Mouse (Mus musculus) forebrain, embryonic 14.5 days (tissue): Measurements from ENCODE around the gene Sik1. TPM values are rescaled to one million over a fixed set of nuclear protein-coding genes. Genes with fewer than 3 reads are reported as not detected.

Experiments
- ATAC-seq: fragments of 200-750 bp; cut with Nextera tagmentation; 2 replicates; pipeline ENCODE4 v1.8.0; 2017; ENCODE audit warnings: mild to moderate bottlenecking, moderate library complexity
- DNase-seq: peaks from one replicate; pipeline ENCODE4 v3.0.0-alpha.2; 2015; ENCODE audit warnings: low spot score
- H3K27ac ChIP-seq: fragments of 300-500 bp; sonication (generic); 2 replicates; pipeline ENCODE4 v1.5.1; 2014; ENCODE audit warnings: low read depth, mild to moderate bottlenecking, control low read depth, low read length, moderate library complexity
- H3K27me3 ChIP-seq: fragments of 300-500 bp; sonication (generic); replicated peaks from 2 replicates; pipeline ENCODE4 v1.6.1; 2014; ENCODE audit warnings: low read length, control low read depth, mixed read lengths; ENCODE audit not compliant: control insufficient read depth, insufficient read depth
- H3K36me3 ChIP-seq: fragments of 300-500 bp; sonication (generic); 2 replicates; pipeline ENCODE4 v1.6.1; 2014; ENCODE audit warnings: low read length, control low read depth; ENCODE audit not compliant: control insufficient read depth, insufficient read depth
- H3K4me1 ChIP-seq: fragments of 300-500 bp; sonication (generic); 2 replicates; pipeline ENCODE4 v1.6.1; 2014; ENCODE audit warnings: antibody characterized with exemption, low read length, control low read depth; ENCODE audit not compliant: control insufficient read depth, insufficient read depth
- H3K4me2 ChIP-seq: fragments of 300-500 bp; sonication (generic); 2 replicates; pipeline ENCODE4 v1.6.1; 2014; ENCODE audit warnings: mild to moderate bottlenecking, control low read depth, low read length
- H3K4me3 ChIP-seq: fragments of 300-500 bp; sonication (generic); 2 replicates; pipeline ENCODE4 v1.5.1; 2014; ENCODE audit warnings: low read depth, low read length, control low read depth
- H3K9ac ChIP-seq: fragments of 300-500 bp; sonication (generic); 2 replicates; pipeline ENCODE4 v1.6.1; 2014; ENCODE audit warnings: mild to moderate bottlenecking, low read length, control low read depth, moderate library complexity
- H3K9me3 ChIP-seq: fragments of 300-500 bp; sonication (generic); replicated peaks from 2 replicates; pipeline ENCODE4 v1.6.1; 2016; ENCODE audit warnings: low read length, control low read depth, mixed read lengths; ENCODE audit not compliant: control insufficient read depth
- WGBS: fragments of 180-500 bp; shearing (Covaris S2); extraction: QIAGEN DNeasy Blood & Tissue Kit; methylation state at CpG from one replicate; pipeline ENCODE4 v1.1.7; 2014; 5-methylcytosine and 5-hydroxymethylcytosine counted together
- polyA plus RNA-seq: library from polyadenylated mRNA; unstranded; fragments of >200 nt; fragmentation: Nextera tagmentation; extraction: Ambion mirVana; gene quantifications from 2 replicates; pipeline ENCODE4 v1.2.1, GENCODE M21; 2014

The Sik1 gene
- polyA plus RNA-seq: 12.2 and 14.7 TPM in 2 replicates

DNA sequence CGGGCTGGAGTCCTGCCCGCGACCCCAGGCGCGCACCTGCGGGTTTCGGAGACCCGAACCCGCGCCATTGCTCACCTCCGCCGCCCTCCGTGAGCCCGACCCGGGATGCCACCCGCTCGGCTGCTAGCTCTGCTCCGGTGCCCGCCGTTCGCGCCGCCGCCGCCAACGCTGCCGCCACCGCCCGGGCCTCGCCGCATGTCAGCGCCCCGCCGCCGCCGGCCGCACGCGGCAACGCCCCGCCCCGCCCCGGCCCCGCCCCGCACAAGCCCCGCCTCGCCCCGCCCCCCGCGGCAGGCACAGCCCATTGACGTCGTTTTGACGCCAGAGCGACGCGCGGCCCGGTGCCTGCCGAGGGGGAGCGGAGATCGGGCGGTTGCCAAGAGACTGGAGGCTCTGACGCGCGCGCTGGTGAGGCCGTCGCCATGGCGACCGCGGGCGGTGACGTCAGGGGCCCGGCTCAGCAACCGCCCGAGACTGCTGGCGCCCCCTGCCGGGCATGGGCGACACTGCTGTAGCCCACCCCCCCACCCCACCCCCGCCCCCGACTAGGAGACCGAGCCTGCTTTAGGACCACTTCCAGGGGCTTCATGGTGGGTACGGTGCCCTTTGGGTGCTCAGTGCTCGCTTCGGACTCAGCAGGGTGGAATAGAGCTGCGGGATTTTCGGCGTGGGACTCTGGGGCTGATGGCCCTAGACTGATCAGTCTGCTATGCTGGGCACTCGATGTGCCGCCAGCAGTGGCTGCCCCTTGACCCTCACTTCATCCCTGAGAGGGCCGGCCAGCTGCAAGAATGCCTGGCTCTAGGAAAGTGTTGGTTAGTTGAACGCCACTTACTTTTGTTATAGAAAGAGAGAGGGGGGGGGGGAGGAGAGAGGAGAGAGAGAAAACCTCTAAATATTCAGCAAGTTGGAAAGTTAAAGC lies at the start of gene Sik1:
Sik1 (minus strand) TSS at position 208 of the 922 bp plus-strand sequence.
- under 1% methylated on average over 72 of the region's 92 CpGs for whole genome bisulfite sequencing
- Histone ChIP-seq H3K9me3 (no peaks in the 10 kb centered on the region), H3K9ac (peak within 1 kb of the TSS; percentile 91), H3K36me3 (peaks cover 12% of the 10 kb centered on the region), H3K27ac (peak within 1 kb of the TSS; percentile 82), H3K4me2 (peak within 1 kb of the TSS; percentile 72), H3K4me3 (peak within 1 kb of the TSS; percentile 95), H3K4me1 (peaks cover 23% of the 10 kb centered on the region), H3K27me3 (no peaks in the 10 kb centered on the region)
- DNase-seq (peak; percentile 98), ATAC-seq (peak; percentile 93)

DNA sequence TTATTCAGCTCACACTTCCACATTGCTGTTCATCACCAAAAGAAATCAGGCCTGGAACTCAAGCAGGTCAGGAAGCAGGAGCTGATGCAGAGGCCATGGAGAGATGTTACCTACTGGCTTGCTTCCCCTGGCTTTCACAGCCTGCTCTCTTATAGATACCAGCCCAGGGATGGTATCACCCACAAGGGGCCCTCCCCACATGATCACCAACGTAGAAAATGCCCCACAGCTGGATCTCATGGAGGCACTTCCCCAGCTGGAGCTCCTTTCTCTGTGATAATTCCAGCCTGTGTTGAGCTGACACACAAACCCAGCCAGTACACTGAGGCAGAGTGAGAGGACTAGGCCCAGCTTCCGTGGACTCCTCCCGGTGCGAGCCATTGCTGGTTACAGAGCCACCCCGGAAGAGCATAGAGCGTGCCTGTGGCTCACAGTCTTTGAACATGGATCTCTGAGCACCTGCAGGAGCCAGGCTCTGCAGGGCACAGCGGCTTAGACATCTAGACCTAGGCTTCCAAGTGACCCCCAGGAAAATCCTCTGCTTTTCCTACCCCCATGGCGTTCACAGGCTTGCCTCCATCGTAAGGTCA lies 49.7 kb upstream of the Sik1 start:
- Histone ChIP-seq H3K27ac (no peak overlapping the region), H3K36me3 (no peaks in the 10 kb centered on the region), H3K9me3 (no peaks in the 10 kb centered on the region), H3K9ac (no peak overlapping the region), H3K4me1 (no peaks in the 10 kb centered on the region), H3K4me3 (no peak overlapping the region), H3K4me2 (no peak overlapping the region), H3K27me3 (no peaks in the 10 kb centered on the region)
- DNase-seq (no peak), ATAC-seq (no peak)
- WGBS: 89% methylated on average over 9 of the region's 9 CpGs

DNA sequence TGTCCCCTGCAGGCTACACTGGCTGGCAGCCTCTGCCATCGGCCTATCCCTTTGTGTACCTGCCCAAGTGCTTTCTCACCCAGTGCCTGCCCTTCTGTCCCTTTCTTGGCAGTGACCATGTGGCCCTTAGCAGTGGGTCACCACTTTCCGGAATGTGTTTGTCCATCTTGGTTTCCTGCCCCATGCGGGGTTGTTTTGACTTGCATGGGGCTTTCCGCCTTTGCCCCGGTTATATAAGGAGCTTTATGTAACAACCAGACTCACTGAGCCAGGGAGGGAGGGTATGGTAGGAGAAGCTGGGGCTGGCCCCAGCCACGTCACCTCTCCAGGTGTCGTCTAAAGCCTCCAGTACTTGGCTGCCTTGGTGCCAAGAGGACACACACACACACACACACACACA lies 48.4 kb upstream of the Sik1 start:
- Histone ChIP-seq H3K9me3 (no peaks in the 10 kb centered on the region), H3K4me2 (no peak overlapping the region), H3K27me3 (no peaks in the 10 kb centered on the region), H3K4me1 (no peaks in the 10 kb centered on the region), H3K4me3 (no peak overlapping the region), H3K36me3 (no peaks in the 10 kb centered on the region), H3K9ac (no peak overlapping the region), H3K27ac (no peak overlapping the region)
- 92% methylated on average over 7 of the region's 7 CpGs for WGBS
- DNase-seq: no peak
- no peak for ATAC-seq

DNA sequence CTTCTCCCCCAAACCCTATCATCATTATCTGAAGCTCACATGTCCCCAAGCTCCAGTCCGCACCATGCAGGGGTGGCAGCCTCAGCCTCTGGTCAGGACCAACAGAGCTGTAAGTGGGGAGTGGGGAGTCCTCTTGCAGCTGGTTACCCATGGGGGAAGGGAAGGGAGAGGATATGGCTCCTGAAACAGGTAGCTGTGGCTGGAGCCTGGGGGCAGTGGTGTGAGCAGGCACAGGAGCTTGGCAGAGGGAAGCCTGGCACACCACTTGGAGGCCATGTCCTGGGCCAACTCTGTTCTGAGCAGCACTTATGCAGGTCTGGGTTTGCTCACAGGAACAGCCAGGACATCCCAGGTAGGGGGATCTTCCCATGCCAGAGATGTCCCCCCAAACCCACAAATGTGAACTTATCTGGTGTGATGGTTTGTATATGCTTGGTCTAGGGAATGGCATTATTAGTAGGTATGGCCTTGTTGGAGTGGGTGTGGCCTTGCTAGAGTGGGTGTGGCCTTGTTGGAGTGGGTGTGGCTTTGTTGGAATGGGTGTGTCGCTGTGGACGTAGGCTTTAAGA lies 47.1 kb upstream of the Sik1 start:
- ATAC-seq (no peak), DNase-seq (no peak)
- WGBS: 75% methylated on average over 3 of the region's 3 CpGs
- no peak overlapping the region for H3K4me2 ChIP-seq
- H3K27me3 ChIP-seq: no peaks in the 10 kb centered on the region
- H3K27ac ChIP-seq: no peak overlapping the region
- no peaks in the 10 kb centered on the region for H3K36me3 ChIP-seq
- no peaks in the 10 kb centered on the region for H3K9me3 ChIP-seq
- no peaks in the 10 kb centered on the region for H3K4me1 ChIP-seq
- H3K4me3 ChIP-seq: no peak overlapping the region
- H3K9ac ChIP-seq: no peak overlapping the region

DNA sequence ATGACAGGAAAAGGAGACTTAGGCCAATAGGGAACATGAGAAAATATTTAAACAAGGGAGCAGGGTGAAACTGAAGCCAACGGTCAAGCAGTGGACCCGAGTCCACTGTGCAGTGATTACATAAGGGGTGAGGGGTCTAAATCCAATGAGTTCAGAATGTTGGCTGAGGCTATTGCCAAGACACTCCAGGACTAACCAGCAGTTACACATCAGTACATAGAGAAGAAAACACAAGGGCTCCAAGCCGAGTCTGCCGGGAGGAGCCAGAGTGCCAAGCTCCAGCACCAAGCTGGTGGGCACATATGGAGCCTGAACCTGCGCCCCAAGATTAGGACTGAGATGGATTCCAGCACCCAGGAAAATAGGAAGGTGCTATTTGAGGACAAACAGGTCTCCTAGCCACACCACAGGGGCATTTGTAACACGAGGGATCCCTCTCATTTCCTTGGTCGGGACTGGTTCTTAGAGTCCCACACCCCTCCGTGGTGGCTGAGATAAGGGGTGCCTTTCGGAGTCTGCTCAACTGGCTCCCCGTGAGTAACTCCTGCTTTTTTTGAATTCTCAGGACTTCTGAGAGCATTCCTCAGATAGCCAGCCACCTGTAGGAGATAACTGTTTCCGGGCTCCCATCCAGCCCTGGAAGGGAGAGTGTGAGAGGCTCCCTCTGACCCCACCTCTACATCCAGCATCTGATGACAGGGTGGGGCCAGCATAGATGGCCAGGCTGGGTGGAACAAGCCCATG lies 46.0 kb upstream of the Sik1 start:
- Histone ChIP-seq H3K36me3 (no peaks in the 10 kb centered on the region), H3K27me3 (no peaks in the 10 kb centered on the region), H3K9me3 (no peaks in the 10 kb centered on the region), H3K27ac (no peak overlapping the region), H3K4me2 (no peak overlapping the region), H3K9ac (no peak overlapping the region), H3K4me3 (no peak overlapping the region), H3K4me1 (no peaks in the 10 kb centered on the region)
- no peak for DNase-seq
- 82% methylated on average over 11 of the region's 11 CpGs for WGBS
- no peak for ATAC-seq

DNA sequence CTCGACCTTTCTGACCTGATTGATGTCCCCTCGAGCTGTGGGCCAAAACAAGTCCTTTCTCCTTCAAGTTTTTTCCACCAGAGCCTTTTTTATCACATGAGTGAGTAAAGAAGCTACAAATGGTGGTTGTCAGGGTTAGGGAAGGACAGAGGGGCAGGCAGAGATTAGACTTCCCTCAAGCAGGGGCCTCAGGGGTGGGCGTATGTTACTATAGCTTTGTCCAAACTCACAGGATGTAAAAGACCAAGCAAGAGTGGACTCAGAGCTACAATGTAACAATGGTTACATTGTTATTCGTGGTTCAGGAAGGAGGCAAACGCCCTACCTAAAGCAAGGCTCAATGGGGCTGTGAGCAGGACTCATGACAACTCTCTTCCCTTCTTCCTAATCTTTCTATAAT lies 43.3 kb upstream of the Sik1 start:
- Histone ChIP-seq H3K4me2 (no peak overlapping the region), H3K4me1 (no peaks in the 10 kb centered on the region), H3K36me3 (no peaks in the 10 kb centered on the region), H3K9ac (no peak overlapping the region), H3K4me3 (no peak overlapping the region), H3K27ac (no peak overlapping the region), H3K9me3 (no peaks in the 10 kb centered on the region), H3K27me3 (no peaks in the 10 kb centered on the region)
- no peak for DNase-seq
- no peak for ATAC-seq
- WGBS: 58% methylated on average over 5 of the region's 5 CpGs

DNA sequence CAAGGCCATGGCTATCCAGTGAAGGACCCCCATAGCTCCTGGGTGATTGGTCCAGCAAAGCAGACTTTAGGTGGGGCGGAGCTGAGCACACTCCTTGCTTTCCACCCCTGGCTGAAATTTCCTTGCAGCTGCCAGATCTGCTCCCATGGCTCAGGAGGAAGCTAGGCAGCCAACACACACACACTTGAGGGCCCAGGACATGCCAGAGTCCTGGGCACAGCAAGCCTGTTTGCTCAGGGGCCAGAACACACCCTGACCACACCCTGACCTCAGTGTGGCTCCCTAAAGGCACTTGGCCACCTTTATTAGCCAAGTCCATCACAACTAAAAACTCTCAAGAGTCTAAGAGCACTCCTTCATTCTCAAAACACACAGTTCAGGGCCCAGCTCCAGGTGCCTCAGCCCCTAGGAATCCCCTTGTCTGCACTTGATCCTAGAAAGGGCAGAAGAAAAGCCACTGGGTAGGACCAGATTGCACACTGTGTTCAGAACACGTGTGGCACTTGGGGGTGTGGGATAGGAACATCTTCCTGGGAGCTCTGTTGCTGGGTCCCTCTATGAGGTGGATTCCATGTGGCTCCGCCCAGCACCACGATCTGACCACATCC lies 41.7 kb upstream of the Sik1 start:
- H3K4me1 ChIP-seq: no peaks in the 10 kb centered on the region
- no peak overlapping the region for H3K9ac ChIP-seq
- WGBS: 89% methylated on average over 4 of the region's 4 CpGs
- DNase-seq (no peak), ATAC-seq (no peak)
- H3K4me3 ChIP-seq: no peak overlapping the region
- H3K36me3 ChIP-seq: no peaks in the 10 kb centered on the region
- no peak overlapping the region for H3K27ac ChIP-seq
- H3K27me3 ChIP-seq: no peaks in the 10 kb centered on the region
- H3K4me2 ChIP-seq: no peak overlapping the region
- H3K9me3 ChIP-seq: no peaks in the 10 kb centered on the region

DNA sequence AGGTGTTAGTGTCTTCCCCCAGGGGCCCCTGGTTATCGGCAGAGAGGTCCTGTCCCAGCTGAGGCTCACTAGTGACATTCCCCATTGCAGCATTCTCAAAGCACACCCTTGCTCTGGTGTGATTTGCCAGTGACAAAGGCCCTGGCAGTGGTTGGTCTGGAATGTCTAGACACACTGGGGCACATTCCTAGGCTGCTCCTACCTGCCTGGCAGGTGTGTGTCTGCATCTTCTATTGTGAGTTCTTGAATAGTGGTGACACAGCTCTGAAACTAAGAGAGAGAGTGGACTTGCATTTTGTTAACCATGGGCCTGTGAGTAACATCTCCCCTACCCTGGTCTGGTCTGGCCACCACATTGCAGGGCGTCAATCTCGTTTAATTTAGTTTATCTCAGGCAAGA lies 41.1 kb upstream of the Sik1 start:
- H3K4me1 ChIP-seq: no peaks in the 10 kb centered on the region
- WGBS: 71% methylated on average over 3 of the region's 3 CpGs
- no peak overlapping the region for H3K27ac ChIP-seq
- H3K36me3 ChIP-seq: no peaks in the 10 kb centered on the region
- H3K27me3 ChIP-seq: no peaks in the 10 kb centered on the region
- no peak overlapping the region for H3K4me2 ChIP-seq
- H3K9me3 ChIP-seq: no peaks in the 10 kb centered on the region
- H3K4me3 ChIP-seq: no peak overlapping the region
- no peak for ATAC-seq
- no peak overlapping the region for H3K9ac ChIP-seq
- DNase-seq: no peak
